Mouse (Mus musculus) spleen, adult 2 months (tissue): ENCODE measurements at regions not wholly inside any gene's neighbourhood (a gene's known extent, or its start where the extent isn't known, plus 50 kb on each side); places are given as distances from the start of the nearest gene placed in this dataset.
A peak's percentile ranks its signal among the peaks of the same experiment; 100 is the strongest.

Experiments used
- DNase-seq, 2 experiments: peaks; one replicate each; pipeline versions ENCODE4 v3.0.0 to v3.0.0-alpha.2; 2012 to 2021; ENCODE audit warnings: low spot score in 2 of 2, low read depth in 1 of 2
- H3K27ac ChIP-seq: fragments of 200-500 bp; 2 replicates; pipeline ENCODE4 v1.5.1; 2012; ENCODE audit warnings: low read length, inconsistent platforms; ENCODE audit not compliant: insufficient read depth
- H3K27me3 ChIP-seq: fragments of 200-500 bp; 2 replicates; pipeline ENCODE4 v1.6.1; 2012; ENCODE audit warnings: mild to moderate bottlenecking, moderate library complexity, low read length, inconsistent platforms; ENCODE audit not compliant: control insufficient read depth, insufficient read depth
- H3K36me3 ChIP-seq: fragments of 200-500 bp; 2 replicates; pipeline ENCODE4 v1.6.1; 2012; ENCODE audit warnings: mild to moderate bottlenecking, low read length, inconsistent platforms; ENCODE audit not compliant: control insufficient read depth, insufficient read depth
- H3K4me1 ChIP-seq: fragments of 200-500 bp; 2 replicates; pipeline ENCODE4 v1.6.1; 2011; ENCODE audit warnings: inconsistent platforms; ENCODE audit not compliant: control insufficient read depth, insufficient read depth, insufficient read length
- H3K4me3 ChIP-seq: fragments of 200-500 bp; 2 replicates; pipeline ENCODE4 v1.5.1; 2011; ENCODE audit warnings: mild to moderate bottlenecking, inconsistent platforms; ENCODE audit not compliant: insufficient read depth, insufficient read length; ENCODE audit errors: extremely low read depth
- CTCF ChIP-seq: fragments of 200-500 bp; IDR thresholded peaks from 2 replicates; pipeline ENCODE4 v1.5.1; 2011; ENCODE audit warnings: mild to moderate bottlenecking, inconsistent platforms; ENCODE audit not compliant: insufficient read depth, insufficient read length, insufficient replicate concordance; ENCODE audit errors: extremely low read depth
- POLR2A ChIP-seq: fragments of 200-500 bp; IDR thresholded peaks from 2 replicates; pipeline ENCODE4 v1.6.1; 2011; ENCODE audit warnings: low read depth, low read length, inconsistent platforms
- WGBS: fragments of 180-500 bp; shearing (Covaris S2); methylation state at CpG from one replicate; pipeline ENCODE4 v1.1.7; 2018; 5-methylcytosine and 5-hydroxymethylcytosine counted together

DNA sequence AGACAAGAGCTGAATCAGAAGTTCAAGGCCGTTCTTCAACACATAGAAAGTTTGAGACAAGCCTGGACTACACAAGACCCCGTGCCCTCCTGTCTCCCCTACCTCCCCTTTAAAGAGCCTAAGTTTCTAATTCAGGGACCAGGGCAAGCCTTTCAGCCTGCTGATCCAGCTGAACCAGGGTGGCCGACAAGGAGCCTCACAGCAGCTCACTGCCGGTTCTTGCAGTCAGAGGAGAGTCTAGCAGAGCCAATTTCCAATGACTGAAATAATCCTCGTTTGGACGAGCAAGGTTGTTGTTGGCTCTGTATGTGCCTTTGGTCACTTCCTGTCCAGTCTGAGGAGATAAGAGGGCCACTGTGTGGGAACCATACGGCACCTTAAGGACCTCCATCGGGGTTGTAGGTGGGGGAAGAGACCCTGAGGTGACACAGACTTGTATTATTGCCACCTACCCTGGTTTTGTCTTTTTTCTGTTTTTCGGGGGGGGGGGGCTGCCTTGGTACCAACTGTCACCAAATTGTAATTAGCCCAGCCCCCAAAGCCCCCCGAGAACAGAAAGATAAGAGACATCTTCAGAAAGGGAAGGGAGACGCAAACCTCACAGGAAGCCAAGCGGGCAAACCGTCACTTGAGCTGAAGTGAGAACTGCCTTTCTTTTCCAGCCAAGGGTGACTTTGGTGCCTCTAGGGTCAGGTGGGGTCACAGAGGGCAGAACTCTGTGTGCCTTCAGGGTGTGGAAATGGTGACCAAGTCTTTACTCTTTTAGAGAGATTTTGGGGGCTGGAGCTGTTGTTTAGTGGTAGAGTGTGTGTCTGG is 58.1 kb upstream of the Cux1 start:
- H3K27ac ChIP-seq: peak overlapping the region; percentile 20

DNA sequence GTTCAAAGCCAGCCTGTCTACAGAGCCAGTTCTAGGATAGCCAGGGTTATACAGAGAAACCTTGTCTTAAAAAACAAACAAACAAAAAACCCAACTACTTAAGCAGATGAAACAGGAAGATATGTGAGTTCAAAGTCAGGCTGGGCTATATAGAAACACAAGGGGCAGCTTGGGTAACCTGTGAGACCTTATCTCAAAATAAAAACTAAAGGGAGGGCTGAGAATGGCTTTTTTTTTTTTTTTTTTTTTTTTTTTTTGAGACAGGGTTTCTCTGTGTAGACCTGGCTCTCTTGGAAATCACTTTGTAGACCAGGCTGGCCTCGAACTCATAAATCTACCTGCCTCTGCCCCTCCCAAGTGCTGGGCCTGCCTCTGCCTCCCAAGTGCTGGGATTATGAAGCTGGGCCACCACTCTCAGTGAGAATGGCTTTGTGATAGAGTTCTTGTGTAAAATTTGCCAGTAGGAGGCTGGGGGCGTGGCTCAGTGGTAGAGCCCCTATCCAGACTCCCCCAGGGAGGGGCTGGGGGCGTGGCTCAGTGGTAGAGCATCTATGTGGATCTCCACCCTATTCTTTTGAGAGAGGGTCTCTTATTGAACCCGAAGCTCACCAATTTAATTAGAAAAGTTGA is 59.0 kb upstream of the Cux1 start:
- DNase-seq: no peak
- H3K4me3 ChIP-seq: no peak overlapping the region
- WGBS: 21% methylated on average over 4 of the region's 4 CpGs
- H3K27ac ChIP-seq: peak overlapping the region; percentile 18; the same call in 1 of the 2 replicates
- peaks cover 11% of the 10 kb centered on the region for H3K4me1 ChIP-seq
- no peaks in the 10 kb centered on the region for H3K36me3 ChIP-seq
- TF ChIP-seq POLR2A (no peak), CTCF (no peak)
- no peaks in the 10 kb centered on the region for H3K27me3 ChIP-seq

More for the DNA sequence above, 58.1 kb upstream of the Cux1 start:
- TF ChIP-seq POLR2A (no peak), CTCF (no peak)
- Histone ChIP-seq H3K4me1 (peaks cover 11% of the 10 kb centered on the region), H3K36me3 (no peaks in the 10 kb centered on the region), H3K27me3 (no peaks in the 10 kb centered on the region), H3K4me3 (no peak overlapping the region)
- WGBS: 13% methylated on average over 13 of the region's 13 CpGs
- no peak for DNase-seq

DNA sequence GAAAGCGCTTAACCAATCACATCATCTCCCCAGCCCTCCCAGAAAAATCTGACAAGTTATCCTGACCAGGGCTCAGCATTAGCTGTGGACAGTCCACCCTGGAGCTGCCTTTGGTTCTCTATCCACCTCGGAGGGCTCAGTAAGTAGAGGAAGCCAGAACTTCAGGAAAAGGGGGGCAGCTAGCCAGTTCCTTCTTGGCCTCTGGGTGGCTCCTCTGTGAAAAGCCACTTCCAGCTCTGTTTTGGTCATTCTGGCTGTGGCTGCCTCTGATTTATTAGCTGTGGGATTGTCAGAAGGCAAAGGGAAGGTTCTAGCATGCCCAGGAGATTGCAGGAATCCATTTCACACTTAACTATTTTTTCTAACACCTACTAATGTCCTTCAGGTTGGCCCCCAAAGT is 59.6 kb upstream of the Cux1 start:
- H3K4me1 ChIP-seq: peaks cover 11% of the 10 kb centered on the region
- H3K4me3 ChIP-seq: no peak overlapping the region
- no peaks in the 10 kb centered on the region for H3K36me3 ChIP-seq
- DNase-seq: no peak
- no peak overlapping the region for H3K27ac ChIP-seq
- H3K27me3 ChIP-seq: no peaks in the 10 kb centered on the region
- WGBS: 60% methylated on average over 2 of the region's 2 CpGs
- no peak for TF ChIP-seq POLR2A

DNA sequence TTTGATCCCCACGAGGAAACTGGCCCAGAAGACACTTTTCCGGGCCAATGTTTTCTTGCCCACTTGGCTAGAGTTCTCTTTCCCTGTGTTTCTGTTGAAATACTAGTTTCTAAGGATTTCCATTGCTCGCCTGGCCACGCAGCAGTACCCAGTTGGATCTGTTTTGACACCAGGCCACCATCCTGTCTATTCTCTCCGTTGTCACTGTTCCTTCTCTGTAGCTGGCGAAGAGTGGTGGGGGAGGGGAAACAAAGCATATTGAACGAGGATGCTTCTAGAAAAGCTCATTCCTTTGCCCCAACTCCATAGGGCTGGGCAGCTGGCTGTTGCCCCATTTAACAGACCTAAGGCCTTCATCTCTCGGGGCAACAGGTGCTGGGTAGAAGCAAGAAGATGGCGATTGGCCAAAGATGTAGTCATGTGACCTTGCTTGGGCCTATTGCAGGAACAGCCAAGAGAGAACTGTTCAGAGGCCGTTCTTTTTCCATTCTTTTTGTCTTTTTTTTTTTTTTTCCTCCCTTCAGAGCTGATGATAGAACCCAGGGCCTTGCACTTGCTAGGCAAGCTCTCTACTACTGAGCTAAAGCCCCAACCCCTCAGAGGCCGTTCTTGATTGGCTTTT is 60.5 kb upstream of the Cux1 start:
- Histone ChIP-seq H3K4me1 (peaks cover 11% of the 10 kb centered on the region), H3K36me3 (no peaks in the 10 kb centered on the region), H3K27ac (no peak overlapping the region), H3K4me3 (no peak overlapping the region), H3K27me3 (no peaks in the 10 kb centered on the region)
- 54% methylated on average over 11 of the region's 11 CpGs for WGBS
- DNase-seq: no peak
- TF ChIP-seq CTCF: no peak
- no peak for TF ChIP-seq POLR2A

DNA sequence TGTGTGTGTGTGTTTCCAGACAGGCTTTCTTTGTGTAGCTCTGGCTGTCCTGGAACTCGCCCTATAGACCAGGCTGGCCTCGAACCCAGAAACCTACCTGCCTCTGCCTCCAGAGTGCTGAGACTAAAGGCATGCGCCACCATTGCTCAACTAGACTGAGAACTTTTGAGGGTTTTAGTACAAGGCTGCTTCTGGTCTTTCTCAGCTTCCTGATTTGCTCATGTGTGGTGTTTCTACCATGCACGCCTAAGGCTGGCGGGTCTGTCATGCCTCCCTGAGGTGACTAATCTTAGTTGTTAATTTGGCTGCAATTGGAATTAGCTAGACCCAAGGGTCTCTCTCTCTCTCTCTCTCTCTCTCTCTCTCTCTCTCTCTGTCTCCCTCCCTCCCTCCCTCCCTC is 61.2 kb upstream of the Cux1 start:
- H3K4me1 ChIP-seq: peaks cover 10% of the 10 kb centered on the region
- TF ChIP-seq CTCF: no peak
- TF ChIP-seq POLR2A: no peak
- no peak for DNase-seq

DNA sequence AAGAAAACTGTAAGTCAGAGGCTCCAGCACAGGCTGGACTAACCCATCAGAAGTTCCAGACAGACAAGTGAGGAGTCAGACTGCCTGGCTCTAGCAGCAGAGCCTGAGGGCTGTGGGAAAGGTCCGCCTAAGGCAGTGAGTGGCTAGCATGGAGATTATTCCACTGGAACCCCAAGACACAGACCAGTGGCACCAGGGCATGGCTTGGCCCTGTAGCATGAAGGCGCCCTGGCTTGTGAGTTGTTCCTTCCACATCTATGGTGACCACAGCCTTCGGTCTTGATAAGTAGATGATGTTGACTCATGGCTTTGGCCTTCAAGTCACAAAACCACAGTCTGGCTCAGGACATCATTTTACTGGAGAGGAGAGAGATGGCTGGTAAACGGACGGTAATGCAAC is 60.7 kb upstream of the Myl10 start:
- Histone ChIP-seq H3K36me3 (no peaks in the 10 kb centered on the region), H3K27me3 (no peaks in the 10 kb centered on the region), H3K4me1 (peaks cover 9% of the 10 kb centered on the region), H3K4me3 (no peak overlapping the region), H3K27ac (no peak overlapping the region)
- no peak for DNase-seq
- 74% methylated on average over 5 of the region's 5 CpGs for WGBS
- TF ChIP-seq POLR2A (no peak), CTCF (no peak)

More for the DNA sequence above, 61.2 kb upstream of the Cux1 start:
- whole genome bisulfite sequencing: 54% methylated on average over 5 of the region's 5 CpGs
- no peak overlapping the region for H3K4me3 ChIP-seq
- H3K27me3 ChIP-seq: no peaks in the 10 kb centered on the region
- H3K36me3 ChIP-seq: no peaks in the 10 kb centered on the region
- peak overlapping the region; percentile 27; the same call in 1 of the 2 replicates for H3K27ac ChIP-seq
